Mouse (Mus musculus) layer of hippocampus, adult 8-10 months (tissue): ENCODE measurements around the gene Cstl1. TPM values are rescaled to one million over a fixed set of nuclear protein-coding genes. Genes with fewer than 3 reads are reported as not detected.

ENCODE experiments used
- total RNA-seq, 4 experiments: library from RNA; stranded (reverse); gene quantifications; 2 replicates each; pipeline ENCODE4 v1.2.4; 2022

Cstl1 gene
- total RNA-seq, 4 experiments from 2014 or later, result 0.89 to 1.6 (median 1.0) TPM; not detected in 1

Other genes starting within 250 kb of the Cstl1 start
- gene Nxt1, start 77.8 kb upstream of the Cstl1 start, total RNA-seq, result 10 to 100 TPM; 13.0 to 16.3 (median 14.9) TPM
- gene Gzf1, start 69.3 kb upstream of the Cstl1 start, total RNA-seq, result 10 to 100 TPM; 28.9 to 34.5 (median 32.9) TPM
- 100 to 1,000 TPM; 290 to 344 (median 315) TPM for gene Napb, start 17.9 kb upstream of the Cstl1 start, total RNA-seq
- not detected for gene Cst11, start 21.1 kb downstream of the Cstl1 start, total RNA-seq
- not detected for gene 8030411F24Rik, start 31.7 kb downstream of the Cstl1 start, total RNA-seq
- 1 to 10 TPM; 3.6 to 5.4 (median 4.8) TPM for gene Cst12, start 39.0 kb downstream of the Cstl1 start, total RNA-seq
- gene Cst8, start 48.4 kb downstream of the Cstl1 start, total RNA-seq, result not detected
- gene Cst13, start 69.7 kb downstream of the Cstl1 start, total RNA-seq, result not detected
- not detected for gene Cst9, start 84.8 kb downstream of the Cstl1 start, total RNA-seq
- not detected for gene 9230104L09Rik, start 114.7 kb downstream of the Cstl1 start, total RNA-seq
- gene Cst3, start 125.3 kb downstream of the Cstl1 start, total RNA-seq, result 1,000 to 10,000 TPM; 2,127 to 4,480 (median 3,140) TPM